Mouse (Mus musculus) E14TG2a.4 (cell line): ENCODE measurements at regions not wholly inside any gene's neighbourhood (a gene's known extent, or its start where the extent isn't known, plus 50 kb on each side); places are given as distances from the start of the nearest gene placed in this dataset.

Experiments used
- H3K27me3 ChIP-seq: 2 replicates; pipeline ENCODE4 v1.6.1; 2014; ENCODE audit warnings: low read length, control low read depth; ENCODE audit not compliant: insufficient read depth
- H3K36me3 ChIP-seq: 2 replicates; pipeline ENCODE4 v1.6.1; 2014; ENCODE audit warnings: low read length, control low read depth; ENCODE audit not compliant: insufficient read depth
- H3K4me1 ChIP-seq: replicated peaks from 2 replicates; pipeline ENCODE4 v1.6.1; 2014; ENCODE audit warnings: low read depth, low read length, control low read depth
- H3K4me3 ChIP-seq: replicated peaks from 2 replicates; pipeline ENCODE4 v1.5.1; 2014; ENCODE audit warnings: mild to moderate bottlenecking, low read length
- H3K9me3 ChIP-seq: 2 replicates; pipeline ENCODE4 v1.6.1; 2014; ENCODE audit warnings: low read length, control low read depth
- CTCF ChIP-seq: conservative IDR thresholded peaks from 2 replicates; pipeline ENCODE4 v1.5.1; 2014; ENCODE audit warnings: low read length
- NANOG ChIP-seq: IDR thresholded peaks from 2 replicates; pipeline ENCODE4 v1.6.1; 2014; ENCODE audit warnings: borderline replicate concordance, low read length, mixed read lengths
- POU5F1 ChIP-seq: IDR thresholded peaks from 2 replicates; pipeline ENCODE4 v1.6.1; 2014; ENCODE audit warnings: low read length, borderline replicate concordance

DNA sequence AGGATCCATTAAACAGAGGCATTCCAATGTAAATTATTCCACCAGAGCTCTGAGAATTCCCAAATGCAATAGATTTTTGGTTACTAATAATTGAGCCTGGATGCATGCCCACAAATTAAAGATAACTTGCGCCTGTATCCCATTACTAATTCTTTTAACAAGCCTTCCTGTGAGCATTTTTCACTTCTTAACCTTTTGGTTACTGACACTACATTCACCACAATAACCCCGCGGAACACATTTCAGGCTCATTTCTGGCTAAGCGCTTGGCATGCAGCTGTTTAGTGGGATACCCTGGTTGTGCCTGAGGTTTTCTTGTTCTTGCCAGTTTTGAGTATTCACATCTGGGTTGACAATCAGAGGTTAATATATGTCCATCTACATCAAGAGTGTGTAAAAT is 429.1 kb downstream of the Adgrl2 start:
- Histone ChIP-seq H3K9me3 (no peaks in the 10 kb centered on the region), H3K27me3 (no peaks in the 10 kb centered on the region), H3K36me3 (no peaks in the 10 kb centered on the region), H3K4me3 (no peak overlapping the region), H3K4me1 (no peaks in the 10 kb centered on the region)
- no peak for TF ChIP-seq NANOG
- no peak for TF ChIP-seq POU5F1
- no peak for TF ChIP-seq CTCF

DNA sequence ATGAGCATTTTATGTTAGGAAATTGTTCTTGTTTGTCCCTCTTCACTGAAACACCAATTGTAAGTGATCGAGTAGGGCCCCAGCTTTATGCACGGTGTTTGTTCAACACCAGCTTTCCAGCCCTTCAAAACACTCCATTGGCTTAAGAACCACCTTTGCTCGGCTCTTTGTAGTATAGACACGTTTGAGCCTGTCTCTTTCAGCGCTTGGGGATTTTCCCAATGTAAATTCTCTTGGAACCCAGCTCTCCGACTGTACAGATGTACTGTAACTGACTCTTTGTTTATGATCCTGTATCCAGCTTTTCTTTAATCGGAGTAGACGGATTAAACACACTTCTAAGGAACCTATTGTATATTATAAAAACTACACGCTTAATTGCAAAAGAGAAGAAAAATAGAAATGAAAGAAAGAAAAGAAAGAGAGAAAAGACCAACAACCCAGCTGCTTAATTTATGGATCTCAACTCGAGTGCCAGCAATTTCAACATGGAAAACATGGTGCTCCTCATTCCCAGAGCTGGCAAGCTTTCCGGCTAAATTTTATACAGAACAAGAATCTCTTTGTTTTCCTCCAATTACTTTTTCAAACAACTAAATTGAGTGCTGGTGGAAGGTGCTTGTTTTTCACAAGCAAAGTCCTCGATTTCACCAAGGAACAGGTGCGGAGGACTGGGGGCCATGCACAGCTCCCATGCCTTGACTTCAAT is 430.4 kb downstream of the Adgrl2 start:
- Histone ChIP-seq H3K9me3 (no peaks in the 10 kb centered on the region), H3K27me3 (no peaks in the 10 kb centered on the region), H3K36me3 (no peaks in the 10 kb centered on the region), H3K4me1 (no peaks in the 10 kb centered on the region), H3K4me3 (no peak overlapping the region)
- no peak for TF ChIP-seq POU5F1
- TF ChIP-seq CTCF: no peak
- no peak for TF ChIP-seq NANOG

DNA sequence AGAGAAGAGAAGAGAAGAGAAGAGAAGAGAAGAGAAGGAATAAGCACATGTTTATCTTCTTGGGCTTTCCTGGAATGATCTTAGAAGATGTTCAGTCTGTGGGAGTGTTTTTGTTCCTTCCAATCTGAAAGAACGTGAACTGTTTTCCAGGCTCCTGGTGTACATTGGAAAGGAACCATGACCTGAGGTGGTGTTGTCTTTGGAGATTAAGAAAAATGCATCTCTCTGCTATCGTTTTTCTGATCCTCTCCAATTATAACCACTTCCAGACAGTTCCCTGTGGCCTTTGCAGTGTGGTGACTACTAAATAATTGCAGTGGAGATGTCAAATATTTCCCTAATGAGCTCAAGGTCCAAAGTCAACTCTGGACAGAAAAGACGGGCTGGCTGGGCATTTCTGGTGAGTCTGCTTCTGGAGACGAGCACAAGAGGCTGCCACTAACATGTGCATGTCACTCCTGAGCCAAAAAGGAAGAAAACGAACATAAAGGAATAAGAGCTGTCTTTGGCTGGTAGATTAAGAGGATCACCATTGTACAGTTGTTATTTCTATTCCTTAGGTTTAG is 431.7 kb downstream of the Adgrl2 start:
- H3K36me3 ChIP-seq: no peaks in the 10 kb centered on the region
- H3K9me3 ChIP-seq: no peaks in the 10 kb centered on the region
- H3K4me3 ChIP-seq: no peak overlapping the region
- TF ChIP-seq POU5F1: no peak
- TF ChIP-seq NANOG: no peak
- no peaks in the 10 kb centered on the region for H3K27me3 ChIP-seq
- no peaks in the 10 kb centered on the region for H3K4me1 ChIP-seq

DNA sequence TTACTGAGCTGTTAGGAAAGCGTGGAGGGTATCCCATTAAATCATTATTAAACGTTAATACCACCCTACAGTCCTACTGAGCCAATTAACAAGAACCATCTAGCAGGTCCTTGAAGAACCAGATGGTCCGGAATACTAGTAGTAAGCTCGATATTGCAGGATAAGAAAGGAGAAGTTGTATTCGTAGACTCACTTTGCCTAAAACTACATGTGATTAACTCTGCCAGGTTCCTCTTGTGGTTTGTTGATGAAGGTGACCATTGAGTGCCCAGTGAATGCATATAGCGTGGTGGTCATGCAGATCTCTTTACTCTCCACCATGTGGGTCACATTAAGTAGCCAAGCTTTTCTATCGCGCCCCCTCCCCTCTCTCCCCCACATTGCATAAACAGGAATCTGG is 435.0 kb downstream of the Adgrl2 start:
- H3K4me3 ChIP-seq: no peak overlapping the region
- no peaks in the 10 kb centered on the region for H3K9me3 ChIP-seq
- H3K4me1 ChIP-seq: no peaks in the 10 kb centered on the region
- H3K36me3 ChIP-seq: no peaks in the 10 kb centered on the region
- H3K27me3 ChIP-seq: no peaks in the 10 kb centered on the region
- TF ChIP-seq CTCF (no peak), NANOG (no peak), POU5F1 (no peak)

DNA sequence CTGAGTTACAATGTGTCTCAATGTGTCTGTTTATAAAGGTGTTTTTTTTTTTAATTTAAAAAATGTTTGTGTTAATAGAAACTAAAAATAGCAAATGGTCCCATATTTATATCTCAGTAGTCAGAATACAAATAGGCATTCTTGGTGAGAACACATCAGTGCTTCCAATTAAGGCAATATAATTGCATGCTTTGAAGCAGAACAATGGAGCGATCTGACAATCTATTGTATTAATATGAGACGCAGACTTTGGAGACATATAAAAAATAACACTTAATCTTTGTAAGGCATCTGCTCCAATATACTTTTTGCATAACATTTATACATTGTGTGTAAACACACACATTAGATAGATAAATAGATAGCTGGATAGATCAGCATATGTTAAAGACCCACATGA is 439.6 kb downstream of the Adgrl2 start:
- Histone ChIP-seq H3K27me3 (no peaks in the 10 kb centered on the region), H3K4me1 (no peaks in the 10 kb centered on the region), H3K4me3 (no peak overlapping the region), H3K36me3 (no peaks in the 10 kb centered on the region), H3K9me3 (no peaks in the 10 kb centered on the region)
- TF ChIP-seq CTCF (no peak), POU5F1 (no peak), NANOG (no peak)

DNA sequence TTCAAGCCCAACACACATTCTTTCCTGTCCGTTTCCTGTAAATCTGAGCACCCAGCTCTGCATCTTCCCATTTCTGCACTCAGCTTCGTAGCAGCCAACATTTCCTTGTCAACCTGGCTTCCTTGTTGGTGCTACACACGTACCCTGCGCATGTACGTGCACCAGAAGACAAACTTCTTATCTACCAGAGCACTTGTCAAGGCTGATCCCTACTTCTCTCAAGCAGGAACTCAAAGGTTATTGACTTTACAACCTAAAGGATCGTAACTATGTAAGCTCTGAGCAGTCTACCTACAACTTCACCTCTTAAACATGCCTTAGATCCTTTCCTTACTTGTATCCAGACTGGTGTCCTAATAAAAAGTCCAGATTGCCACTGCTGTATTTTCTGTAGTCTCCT is 445.4 kb downstream of the Adgrl2 start:
- Histone ChIP-seq H3K4me1 (no peaks in the 10 kb centered on the region), H3K36me3 (no peaks in the 10 kb centered on the region), H3K4me3 (no peak overlapping the region), H3K9me3 (no peaks in the 10 kb centered on the region), H3K27me3 (no peaks in the 10 kb centered on the region)
- no peak for TF ChIP-seq POU5F1
- TF ChIP-seq CTCF: no peak
- no peak for TF ChIP-seq NANOG

DNA sequence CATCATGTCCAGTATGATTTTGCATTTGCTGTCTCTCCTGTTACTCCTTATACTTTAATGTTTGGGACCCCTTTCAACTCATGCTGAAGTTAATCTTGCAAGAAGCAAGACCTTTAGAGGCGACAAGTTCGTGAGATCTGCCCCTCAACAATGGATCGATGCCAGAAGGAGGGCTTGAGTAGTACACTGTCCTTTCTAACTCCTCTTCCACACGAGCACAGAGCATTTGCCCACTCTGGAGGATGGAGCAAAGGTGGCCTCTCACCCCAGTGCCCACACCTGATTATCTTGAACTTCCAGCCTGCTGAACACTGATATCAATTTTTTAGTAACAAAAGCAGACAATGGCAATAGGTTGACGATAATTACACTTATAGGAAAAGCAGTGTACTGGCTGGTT is 448.1 kb downstream of the Adgrl2 start:
- no peaks in the 10 kb centered on the region for H3K4me1 ChIP-seq
- TF ChIP-seq NANOG (no peak), POU5F1 (no peak), CTCF (no peak)
- H3K27me3 ChIP-seq: no peaks in the 10 kb centered on the region
- H3K9me3 ChIP-seq: no peaks in the 10 kb centered on the region
- H3K4me3 ChIP-seq: no peak overlapping the region
- H3K36me3 ChIP-seq: no peaks in the 10 kb centered on the region

DNA sequence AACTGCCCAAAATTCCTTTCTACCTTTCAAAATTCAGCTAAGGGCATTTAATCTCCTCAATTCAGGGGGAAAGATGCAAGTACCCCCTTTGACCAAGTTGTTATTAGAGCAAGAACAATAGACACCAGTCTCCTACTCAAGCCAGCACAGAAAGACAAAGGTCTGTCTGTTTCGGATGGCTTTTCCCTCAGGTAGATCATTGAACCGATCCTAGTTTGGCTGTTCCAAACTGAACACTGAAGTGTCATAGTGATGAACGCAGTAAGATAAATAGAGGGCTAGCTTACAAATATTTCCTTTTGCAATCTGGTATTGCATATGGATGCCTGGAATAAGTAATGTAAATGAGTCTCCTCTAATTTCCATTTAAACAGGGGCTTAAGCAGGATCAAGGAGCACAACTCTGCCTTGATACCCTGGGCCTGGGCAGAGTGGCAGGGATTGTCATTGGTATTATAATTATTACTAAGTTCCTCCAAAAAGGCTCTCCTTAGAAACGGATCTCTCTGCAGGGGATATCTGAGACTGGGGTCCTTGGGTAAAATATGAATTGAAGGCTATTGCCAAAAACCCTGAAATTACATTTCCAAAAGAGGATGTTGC is 452.6 kb downstream of the Adgrl2 start:
- H3K4me1 ChIP-seq: no peaks in the 10 kb centered on the region
- H3K9me3 ChIP-seq: no peaks in the 10 kb centered on the region
- no peaks in the 10 kb centered on the region for H3K36me3 ChIP-seq
- no peak overlapping the region for H3K4me3 ChIP-seq
- H3K27me3 ChIP-seq: no peaks in the 10 kb centered on the region
- TF ChIP-seq POU5F1 (no peak), NANOG (no peak), CTCF (no peak)

DNA sequence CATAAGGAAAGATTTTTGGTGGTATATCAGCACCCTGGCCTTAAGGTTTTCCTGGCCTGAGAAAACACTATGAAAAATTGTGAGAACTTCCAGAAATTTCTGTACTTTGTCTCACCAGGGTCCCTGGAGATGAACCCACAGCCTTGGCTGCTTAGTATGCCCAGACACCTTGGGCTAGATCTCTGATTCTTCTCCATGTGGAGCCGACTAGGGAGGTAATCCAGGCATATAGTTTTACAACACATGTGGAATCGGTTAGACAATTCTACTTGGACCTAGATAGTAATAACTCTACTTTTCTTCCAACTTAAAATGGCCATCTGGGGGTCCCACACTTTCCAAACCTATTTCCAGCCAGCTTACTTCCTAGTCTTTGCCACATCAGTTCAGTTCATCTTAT is 460.5 kb downstream of the Adgrl2 start:
- Histone ChIP-seq H3K36me3 (no peaks in the 10 kb centered on the region), H3K4me3 (no peak overlapping the region), H3K4me1 (no peaks in the 10 kb centered on the region), H3K27me3 (no peaks in the 10 kb centered on the region), H3K9me3 (no peaks in the 10 kb centered on the region)
- TF ChIP-seq CTCF (no peak), NANOG (no peak), POU5F1 (no peak)
